Mouse (Mus musculus) midbrain, embryonic 15.5 days (tissue): ENCODE data around the gene Camk2b. TPM values are rescaled to one million over a fixed set of nuclear protein-coding genes. Genes with fewer than 3 reads are reported as not detected.

Source experiments
- ATAC-seq: fragments of 200-750 bp; cut with Nextera tagmentation; replicated peaks from 2 replicates; pipeline ENCODE4 v1.8.0; 2017; ENCODE audit warnings: moderate TSS enrichment
- H3K27ac ChIP-seq: fragments of 300-500 bp; sonication (generic); 2 replicates; pipeline ENCODE4 v1.5.1; 2015; ENCODE audit warnings: mild to moderate bottlenecking, inconsistent platforms
- H3K27me3 ChIP-seq: fragments of 300-500 bp; sonication (generic); replicated peaks from 2 replicates; pipeline ENCODE4 v1.6.1; 2015; ENCODE audit warnings: inconsistent platforms
- H3K36me3 ChIP-seq: fragments of 300-500 bp; sonication (generic); replicated peaks from 2 replicates; pipeline ENCODE4 v1.6.1; 2015; ENCODE audit warnings: inconsistent platforms
- H3K4me1 ChIP-seq: fragments of 300-500 bp; sonication (generic); 2 replicates; pipeline ENCODE4 v1.6.1; 2015; ENCODE audit warnings: inconsistent platforms
- H3K4me2 ChIP-seq: fragments of 300-500 bp; sonication (generic); 2 replicates; pipeline ENCODE4 v1.6.1; 2015; ENCODE audit warnings: inconsistent platforms, mild to moderate bottlenecking, moderate library complexity
- H3K4me3 ChIP-seq: fragments of 300-500 bp; sonication (generic); 2 replicates; pipeline ENCODE4 v1.5.1; 2015; ENCODE audit warnings: mild to moderate bottlenecking, inconsistent platforms
- H3K9ac ChIP-seq: fragments of 300-500 bp; sonication (generic); 2 replicates; pipeline ENCODE4 v1.6.1; 2015; ENCODE audit warnings: mild to moderate bottlenecking, inconsistent platforms
- H3K9me3 ChIP-seq: fragments of 300-500 bp; sonication (generic); 2 replicates; pipeline ENCODE4 v1.6.1; 2016; ENCODE audit warnings: inconsistent platforms
- WGBS: fragments of 180-500 bp; shearing (Covaris S2); methylation state at CpG from one replicate; pipeline ENCODE4 v1.1.7; 2015; ENCODE audit warnings: mixed read lengths; 5-methylcytosine and 5-hydroxymethylcytosine counted together
- polyA plus RNA-seq: library from polyadenylated mRNA; unstranded; fragments of >200 nt; fragmentation: Nextera tagmentation; extraction: Ambion mirVana; gene quantifications from 2 replicates; pipeline ENCODE4 v1.2.1, GENCODE M21; 2015

Camk2b gene
- polyA plus RNA-seq, 1 experiment from 2014 or later: 147 TPM

GRCm38 (mm10) chr11:5971202-5971601 is 95.0 kb downstream of the Camk2b start:
- no peaks in the 10 kb centered on the region for H3K4me1 ChIP-seq
- H3K4me2 ChIP-seq: no peak overlapping the region
- no peaks in the 10 kb centered on the region for H3K9me3 ChIP-seq
- no peak overlapping the region for H3K9ac ChIP-seq
- H3K27me3 ChIP-seq: no peaks in the 10 kb centered on the region
- no peak overlapping the region for H3K4me3 ChIP-seq
- no peak overlapping the region for H3K27ac ChIP-seq
- 60% methylated on average over 7 of the region's 7 CpGs for WGBS
- ATAC-seq: no peak
- H3K36me3 ChIP-seq: peaks cover 30% of the 10 kb centered on the region; the same call in 1 of the 2 replicates

GRCm38 (mm10) chr11:5968223-5968622 is 97.9 kb downstream of the Camk2b start:
- Histone ChIP-seq H3K4me2 (no peak overlapping the region), H3K4me3 (no peak overlapping the region), H3K9me3 (no peaks in the 10 kb centered on the region), H3K27ac (no peak overlapping the region), H3K4me1 (no peaks in the 10 kb centered on the region), H3K9ac (no peak overlapping the region), H3K36me3 (peaks cover 52% of the 10 kb centered on the region), H3K27me3 (no peaks in the 10 kb centered on the region)
- ATAC-seq: no peak
- 93% methylated on average over 6 of the region's 6 CpGs for WGBS

GRCm38 (mm10) chr11:5966751-5967150 is 99.4 kb downstream of the Camk2b start:
- Histone ChIP-seq H3K4me1 (no peaks in the 10 kb centered on the region), H3K36me3 (peaks cover 60% of the 10 kb centered on the region), H3K9ac (no peak overlapping the region), H3K27ac (no peak overlapping the region), H3K4me3 (no peak overlapping the region), H3K27me3 (no peaks in the 10 kb centered on the region), H3K9me3 (no peaks in the 10 kb centered on the region), H3K4me2 (no peak overlapping the region)
- no peak for ATAC-seq
- 89% methylated on average over 3 of the region's 3 CpGs for WGBS

GRCm38 (mm10) chr11:5965865-5966264 is 100.3 kb downstream of the Camk2b start:
- no peaks in the 10 kb centered on the region for H3K4me1 ChIP-seq
- peaks cover 58% of the 10 kb centered on the region for H3K36me3 ChIP-seq
- H3K4me3 ChIP-seq: no peak overlapping the region
- H3K4me2 ChIP-seq: no peak overlapping the region
- no peak overlapping the region for H3K27ac ChIP-seq
- WGBS: 85% methylated on average over 11 of the region's 11 CpGs
- ATAC-seq: no peak
- H3K9me3 ChIP-seq: no peaks in the 10 kb centered on the region
- no peaks in the 10 kb centered on the region for H3K27me3 ChIP-seq
- H3K9ac ChIP-seq: no peak overlapping the region

GRCm38 (mm10) chr11:5960051-5960450 is 106.1 kb downstream of the Camk2b start:
- H3K27me3 ChIP-seq: no peaks in the 10 kb centered on the region
- peaks cover 26% of the 10 kb centered on the region for H3K4me1 ChIP-seq
- 74% methylated on average over 2 of the region's 2 CpGs for WGBS
- H3K27ac ChIP-seq: no peak overlapping the region
- no peaks in the 10 kb centered on the region for H3K9me3 ChIP-seq
- ATAC-seq: no peak
- no peak overlapping the region for H3K4me2 ChIP-seq
- H3K9ac ChIP-seq: no peak overlapping the region
- no peak overlapping the region for H3K4me3 ChIP-seq
- peaks cover 45% of the 10 kb centered on the region for H3K36me3 ChIP-seq

GRCm38 (mm10) chr11:5955546-5956276 is 110.5 kb downstream of the Camk2b start, which contains the start of gene Ykt6:
Gene Ykt6 (plus strand): TSS chr11:5955693.
- H3K9me3 ChIP-seq: no peaks in the 10 kb centered on the region
- H3K4me3 ChIP-seq: peak within 1 kb of the TSS; percentile 95
- WGBS: under 1% methylated on average over 71 of the region's 71 CpGs
- peak within 1 kb of the TSS; percentile 90 for H3K9ac ChIP-seq
- peaks cover 12% of the 10 kb centered on the region; the same call in 1 of the 2 replicates for H3K36me3 ChIP-seq
- peak within 1 kb of the TSS; percentile 78 for H3K4me2 ChIP-seq
- H3K27me3 ChIP-seq: no peaks in the 10 kb centered on the region
- ATAC-seq: peak; percentile 98
- peak within 1 kb of the TSS; percentile 94 for H3K27ac ChIP-seq
- peaks cover 30% of the 10 kb centered on the region for H3K4me1 ChIP-seq

- H3K4me3 ChIP-seq: peak overlapping the region; percentile 95
- peak overlapping the region; percentile 78 for H3K4me2 ChIP-seq
- H3K4me1 ChIP-seq: peaks cover 30% of the 10 kb centered on the region
- peaks cover 7% of the 10 kb centered on the region; the same call in 1 of the 2 replicates for H3K36me3 ChIP-seq
- H3K9ac ChIP-seq: peak overlapping the region; percentile 90
- peak; percentile 89 for ATAC-seq
- WGBS: 7% methylated on average over 7 of the region's 7 CpGs
- no peaks in the 10 kb centered on the region for H3K27me3 ChIP-seq
- H3K9me3 ChIP-seq: no peaks in the 10 kb centered on the region
- peak overlapping the region; percentile 94 for H3K27ac ChIP-seq
These were observed 111.1 kb downstream of the Camk2b start for GRCm38 (mm10) chr11:5954965-5955504.

GRCm38 (mm10) chr11:5954435-5954834 is 111.7 kb downstream of the Camk2b start:
- H3K9ac ChIP-seq: no peak overlapping the region
- no peak for ATAC-seq
- no peaks in the 10 kb centered on the region for H3K9me3 ChIP-seq
- no peaks in the 10 kb centered on the region for H3K27me3 ChIP-seq
- H3K27ac ChIP-seq: peak overlapping the region; percentile 94; the same call in 1 of the 2 replicates
- H3K36me3 ChIP-seq: peaks cover 4% of the 10 kb centered on the region; the same call in 1 of the 2 replicates
- no peak overlapping the region for H3K4me3 ChIP-seq
- WGBS: 81% methylated on average over 5 of the region's 5 CpGs
- no peak overlapping the region; the same call in 1 of the 2 replicates for H3K4me2 ChIP-seq
- H3K4me1 ChIP-seq: peaks cover 30% of the 10 kb centered on the region

GRCm38 (mm10) chr11:5953130-5953765 is 112.9 kb downstream of the Camk2b start:
- H3K9ac ChIP-seq: no peak overlapping the region
- no peaks in the 10 kb centered on the region for H3K36me3 ChIP-seq
- H3K27ac ChIP-seq: no peak overlapping the region
- H3K9me3 ChIP-seq: no peaks in the 10 kb centered on the region
- no peak overlapping the region for H3K4me2 ChIP-seq
- no peaks in the 10 kb centered on the region for H3K27me3 ChIP-seq
- peaks cover 26% of the 10 kb centered on the region for H3K4me1 ChIP-seq
- no peak for ATAC-seq
- no peak overlapping the region for H3K4me3 ChIP-seq
- WGBS: 31% methylated on average over 8 of the region's 8 CpGs

- H3K9me3 ChIP-seq: no peaks in the 10 kb centered on the region
- peaks cover 19% of the 10 kb centered on the region for H3K4me1 ChIP-seq
- no peak for ATAC-seq
- H3K4me2 ChIP-seq: no peak overlapping the region
- H3K36me3 ChIP-seq: no peaks in the 10 kb centered on the region
- H3K4me3 ChIP-seq: no peak overlapping the region
- 91% methylated on average over 5 of the region's 5 CpGs for WGBS
- H3K27me3 ChIP-seq: no peaks in the 10 kb centered on the region
- H3K27ac ChIP-seq: no peak overlapping the region
- no peak overlapping the region for H3K9ac ChIP-seq
These were observed 113.7 kb downstream of the Camk2b start for GRCm38 (mm10) chr11:5952501-5952900.

- Histone ChIP-seq H3K4me2 (peak within 1 kb of the TSS; percentile 6; the same call in 1 of the 2 replicates), H3K4me3 (no peak within 1 kb of the TSS), H3K4me1 (peaks cover 1% of the 10 kb centered on the region), H3K27ac (no peak within 1 kb of the TSS), H3K9ac (no peak within 1 kb of the TSS), H3K9me3 (no peaks in the 10 kb centered on the region), H3K36me3 (no peaks in the 10 kb centered on the region), H3K27me3 (no peaks in the 10 kb centered on the region)
- WGBS: 56% methylated on average over 8 of the region's 8 CpGs
- peak; percentile 51 for ATAC-seq
These were observed 116.4 kb downstream of the Camk2b start, which contains the start of gene Gck for GRCm38 (mm10) chr11:5949586-5950352. Gene Gck (minus strand): TSS chr11:5950081.
